Mouse (Mus musculus): ENCODE data around the gene Col4a1.

- no peak for TF ChIP-seq GATA1 (IDR thresholded peaks at IDR 0.05; ENCODE audit: low read length)
- TF ChIP-seq TAL1 (IDR thresholded peaks at IDR 0.05; ENCODE audit: low read length): no peak
Observed at GRCm38 (mm10) chr8:11227421-11227820, 85.2 kb downstream of the Col4a1 start.

All from erythroblast, embryonic 14.5 days (primary cell).